ENCODE assay signal across 21 mouse cellular contexts in the genomic region with DNA sequence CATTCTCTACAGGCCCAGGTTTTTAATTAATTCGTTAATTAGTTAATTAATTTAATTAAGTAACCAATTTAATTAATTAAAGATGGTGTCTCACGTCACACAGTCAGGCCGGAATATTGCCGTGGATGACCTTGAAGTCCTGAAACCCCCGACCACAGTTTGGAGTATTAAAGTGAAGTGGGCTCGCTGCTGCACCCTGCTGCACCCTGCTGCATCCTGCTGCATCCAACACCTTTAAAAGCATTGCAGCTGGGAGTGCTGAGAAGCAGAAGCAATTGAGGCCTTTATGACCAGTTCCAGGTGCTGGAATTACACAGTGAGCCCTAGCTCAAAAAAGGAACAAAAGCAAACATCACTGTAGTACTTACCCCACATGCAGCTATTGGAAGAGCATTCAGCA. TPM values are rescaled to one million over a fixed set of nuclear protein-coding genes. Genes with fewer than 3 reads are reported as not detected.
DNase-seq lines count a peak whose midpoint lies in the region; ATAC-seq and TF ChIP-seq lines count a peak whose summit lies in the region.
"Had no signal": no experiment of that assay in that cellular context is flagged by ENCODE, and none has a peak within 500 bp of the region (broad histone marks: within the 10 kb centered on the region; RNA-seq: fewer than 3 reads in every experiment).

No protein-coding gene starts in this region.

- H3K36me3 ChIP-seq in hindbrain, postnatal 0 days (ENCODE audit: insufficient read depth, low read length), result no peaks in the 10 kb centered on the region
- 0 out of 2 replicates have a peak, but pooled peaks cover 14% of the 10 kb centered on the region for H3K36me3 ChIP-seq in hindbrain, embryonic 14.5 days (replicated peaks; ENCODE audit: control insufficient read depth, insufficient read depth)
- peaks cover 11% of the 10 kb centered on the region for H3K36me3 ChIP-seq in neural tube, embryonic 13.5 days
- H3K36me3 ChIP-seq: lung, embryonic 15.5 days had no signal

- peak; percentile 20; the same call in 1 of the 2 replicates for TF ChIP-seq CTCF in hindbrain, postnatal 0 days (IDR thresholded peaks at IDR 0.05; ENCODE audit: low read depth)

- H3K9me3 ChIP-seq in hindbrain, postnatal 0 days (ENCODE audit: low read length), result no peaks in the 10 kb centered on the region
- no peaks in the 10 kb centered on the region for H3K9me3 ChIP-seq in hindbrain, embryonic 14.5 days (ENCODE audit: control insufficient read depth, low read length)
- H3K9me3 ChIP-seq in neural tube, embryonic 13.5 days, result no peaks in the 10 kb centered on the region
- H3K9me3 ChIP-seq: embryonic facial prominence, embryonic 15.5 days; forebrain, embryonic 10.5 days; hindbrain, embryonic 12.5 days; lung, embryonic 15.5 days had no signal

- H3K4me1 ChIP-seq in hindbrain, postnatal 0 days (ENCODE audit: insufficient read depth, low read length), result peaks cover 7% of the 10 kb centered on the region
- H3K4me1 ChIP-seq in hindbrain, embryonic 14.5 days (replicated peaks; ENCODE audit: control insufficient read depth, insufficient read depth, low read length), result peaks cover 18% of the 10 kb centered on the region
- H3K4me1 ChIP-seq in neural tube, embryonic 13.5 days (replicated peaks), result peaks cover 28% of the 10 kb centered on the region

- no peak overlapping the region for H3K4me2 ChIP-seq in hindbrain, postnatal 0 days (ENCODE audit: low read depth, low read length)
- H3K4me2 ChIP-seq in hindbrain, embryonic 14.5 days (replicated peaks), result no peak overlapping the region
- no peak overlapping the region for H3K4me2 ChIP-seq in neural tube, embryonic 13.5 days
- H3K4me2 ChIP-seq: embryonic facial prominence, embryonic 15.5 days; heart, embryonic 11.5 days; hindbrain, embryonic 12.5 days; lung, embryonic 15.5 days; midbrain, embryonic 11.5 days had no signal

- intact Hi-C loops in gastrocnemius, postnatal 14 days (cut with DNase I; ENCODE audit: low total_unique reads), result no loop called here

- no peak overlapping the region for H3K9ac ChIP-seq in hindbrain, postnatal 0 days (replicated peaks; ENCODE audit: low read length)
- no peak overlapping the region for H3K9ac ChIP-seq in hindbrain, embryonic 14.5 days
- H3K9ac ChIP-seq in neural tube, embryonic 13.5 days, result 0 out of 2 replicates have a peak overlapping the region, but pooled peaks have one; percentile 17
- H3K9ac ChIP-seq: embryonic facial prominence, embryonic 15.5 days; hindbrain, embryonic 12.5 days; liver, embryonic 14.5 days; lung, embryonic 15.5 days had no signal

- no peak for ATAC-seq in hindbrain, postnatal 0 days
- ATAC-seq in hindbrain, embryonic 14.5 days (ENCODE audit: low FRiP score), result no peak
- ATAC-seq in neural tube, embryonic 13.5 days (ENCODE audit: low read depth), result no peak

- peak; percentile 2 for DNase-seq in cerebellum, adult 9-10 months
- no peak for DNase-seq in cerebellum, adult 18-20 months
- DNase-seq in hindbrain, postnatal 0 days (ENCODE audit: low spot score), result peak; percentile 19
- DNase-seq in hindbrain, embryonic 14.5 days (ENCODE audit: low spot score), result no peak
- DNase-seq in neural tube, embryonic 10.5 days (ENCODE audit: extremely low spot score, low spot score), result no peak
- DNase-seq in NIH3T3 (ENCODE audit: low read depth), result peak; percentile 23
- no peak for DNase-seq in gastrocnemius, postnatal 14 days
- DNase-seq: adrenal gland, postnatal 36 days; cerebellum, adult 2 months; gastrocnemius, postnatal 10 days; heart, postnatal 10 days; right cerebral cortex, adult 18-20 months had no signal

- H3K4me3 ChIP-seq in hindbrain, postnatal 0 days (ENCODE audit: low read length), result no peak overlapping the region
- no peak overlapping the region for H3K4me3 ChIP-seq in hindbrain, embryonic 14.5 days (replicated peaks; ENCODE audit: low read length)
- H3K4me3 ChIP-seq in neural tube, embryonic 13.5 days, result no peak overlapping the region
- H3K4me3 ChIP-seq: embryonic facial prominence, embryonic 15.5 days; forebrain, embryonic 10.5 days; hindbrain, embryonic 12.5 days; lung, embryonic 15.5 days had no signal

- no peak overlapping the region for H3K27ac ChIP-seq in hindbrain, postnatal 0 days
- no peak overlapping the region for H3K27ac ChIP-seq in hindbrain, embryonic 14.5 days
- no peak overlapping the region for H3K27ac ChIP-seq in neural tube, embryonic 13.5 days (replicated peaks)
- H3K27ac ChIP-seq: embryonic facial prominence, embryonic 15.5 days; forebrain, embryonic 10.5 days; hindbrain, embryonic 12.5 days; liver, embryonic 14.5 days; lung, embryonic 15.5 days; macrophage had no signal

- H3K27me3 ChIP-seq in hindbrain, postnatal 0 days (ENCODE audit: insufficient read depth, low read length), result no peaks in the 10 kb centered on the region
- H3K27me3 ChIP-seq in hindbrain, embryonic 14.5 days (ENCODE audit: control insufficient read depth, insufficient read depth, low read length), result no peaks in the 10 kb centered on the region
- H3K27me3 ChIP-seq in neural tube, embryonic 13.5 days, result no peaks in the 10 kb centered on the region
- H3K27me3 ChIP-seq: embryonic facial prominence, embryonic 15.5 days; hindbrain, embryonic 12.5 days; lung, embryonic 15.5 days had no signal

- 45% methylated on average over 6 of the region's 6 CpGs for WGBS in hindbrain, postnatal 0 days
- WGBS in hindbrain, embryonic 14.5 days, result 50% methylated on average over 6 of the region's 6 CpGs
- 39% methylated on average over 6 of the region's 6 CpGs for WGBS in neural tube, embryonic 13.5 days

RNA-seq across cellular contexts. Expression of a gene that starts 4.2 kb away (rescaled TPM):
- 7.3 and 7.7 TPM in 2 replicates for total RNA-seq in hindbrain, postnatal 0 days (2014; rRNA removed)
- polyA plus RNA-seq in hindbrain, postnatal 0 days (2015; fragmentation: Nextera tagmentation; extraction: Ambion mirVana), result 7.2 and 7.3 TPM in 2 replicates
- polyA plus RNA-seq in hindbrain, embryonic 14.5 days (2014; fragmentation: Nextera tagmentation; extraction: Ambion mirVana), result 6.1 and 7.4 TPM in 2 replicates
- 8.5 and 9.8 TPM in 2 replicates for polyA plus RNA-seq in neural tube, embryonic 13.5 days (2015; fragmentation: Nextera tagmentation; extraction: Ambion mirVana)
- total RNA-seq in gastrocnemius, postnatal 14 days (2021), result 1 to 10 TPM; 4.7 to 5.6 TPM

RNA-seq across cellular contexts. Expression of a gene that starts 5.8 kb away (rescaled TPM):
- total RNA-seq in hindbrain, postnatal 0 days (2014; rRNA removed), result 78.9 and 82.1 TPM in 2 replicates
- polyA plus RNA-seq in hindbrain, postnatal 0 days (2015; fragmentation: Nextera tagmentation; extraction: Ambion mirVana), result 170 TPM in 2 replicates
- polyA plus RNA-seq in hindbrain, embryonic 14.5 days (2014; fragmentation: Nextera tagmentation; extraction: Ambion mirVana), result 132 and 138 TPM in 2 replicates
- polyA plus RNA-seq in neural tube, embryonic 13.5 days (2015; fragmentation: Nextera tagmentation; extraction: Ambion mirVana), result 140 and 156 TPM in 2 replicates
- 10 to 100 TPM; 22.1 to 24.4 TPM for total RNA-seq in gastrocnemius, postnatal 14 days (2021)

RNA-seq across cellular contexts. Expression of a gene that starts 21.8 kb away (rescaled TPM):
- 168 and 171 TPM in 2 replicates for total RNA-seq in hindbrain, postnatal 0 days (2014; rRNA removed)
- 70.8 and 75.5 TPM in 2 replicates for polyA plus RNA-seq in hindbrain, postnatal 0 days (2015; fragmentation: Nextera tagmentation; extraction: Ambion mirVana)
- polyA plus RNA-seq in hindbrain, embryonic 14.5 days (2014; fragmentation: Nextera tagmentation; extraction: Ambion mirVana), result 44.3 and 47.9 TPM in 2 replicates
- 55.8 and 77.2 TPM in 2 replicates for polyA plus RNA-seq in neural tube, embryonic 13.5 days (2015; fragmentation: Nextera tagmentation; extraction: Ambion mirVana)
- 10 to 100 TPM; 32.8 to 36.2 TPM for total RNA-seq in gastrocnemius, postnatal 14 days (2021)

Comparison
In these comparisons a context has a peak if more than half of its experiments do, and no peak if none do; other contexts are left out.
1. DNase-seq: peak in cerebellum, adult 9-10 months (single experiment), hindbrain, postnatal 0 days (single experiment) and NIH3T3 (single experiment); none in cerebellum, adult 18-20 months (0 of 2), hindbrain, embryonic 14.5 days (single experiment), neural tube, embryonic 10.5 days (single experiment) and gastrocnemius, postnatal 14 days (single experiment).